Mouse (Mus musculus): ENCODE results near the gene Otud7b. TPM values are rescaled to one million over a fixed set of nuclear protein-coding genes. Genes with fewer than 3 reads are reported as not detected.
"Not testable (repeated sequence)": the region's sequence is repeated elsewhere in the genome, so short reads cannot be mapped to it uniquely, and the experiment has no call there.

Otud7b gene
- total RNA-seq, 2 experiments from 2014 or later = 33.3 to 33.4 TPM

- TF ChIP-seq CTCF (IDR thresholded peaks at IDR 0.05) = no peak
- H3K4me3 ChIP-seq = no peak overlapping the region
- intact Hi-C loops (cut with DNase I) = no loop called here
- no peak for DNase-seq (ENCODE audit: extremely low spot score in 1 of 2, low spot score in 2 of 2)
- no peak overlapping the region for H3K27ac ChIP-seq
These were observed 90.6 kb downstream of the Otud7b start for GRCm38 (mm10) chr3:96194966-96195365.

GRCm38 (mm10) chr3:96195616-96196313 is 91.4 kb downstream of the Otud7b start:
- intact Hi-C loops (cut with DNase I) = no loop called here
- no peak for DNase-seq (ENCODE audit: extremely low spot score in 1 of 2, low spot score in 2 of 2)
- Histone ChIP-seq H3K4me3 (no peak overlapping the region), H3K27ac (no peak overlapping the region)
- TF ChIP-seq CTCF (IDR thresholded peaks at IDR 0.05) = peak; percentile 41

GRCm38 (mm10) chr3:96196437-96197128 is 92.3 kb downstream of the Otud7b start:
- Histone ChIP-seq H3K27ac (peak overlapping the region; percentile 95), H3K4me3 (peak overlapping the region; percentile 57)
- intact Hi-C loops (cut with DNase I) = no loop called here
- TF ChIP-seq CTCF (IDR thresholded peaks at IDR 0.05) = no peak
- DNase-seq (ENCODE audit: extremely low spot score in 1 of 2, low spot score in 2 of 2) = no peak

GRCm38 (mm10) chr3:96197129-96197749 is 92.9 kb downstream of the Otud7b start:
- intact Hi-C loops (cut with DNase I) = no loop called here
- TF ChIP-seq CTCF (IDR thresholded peaks at IDR 0.05) = no peak; the same call in 1 of the 2 replicates
- peak overlapping the region; percentile 95 for H3K27ac ChIP-seq
- peak overlapping the region; percentile 57 for H3K4me3 ChIP-seq
- peak; percentile 90 to 91 for DNase-seq (ENCODE audit: extremely low spot score in 1 of 2, low spot score in 2 of 2)

GRCm38 (mm10) chr3:96198181-96198580 is 93.9 kb downstream of the Otud7b start:
- H3K27ac ChIP-seq = no peak overlapping the region; the same call in 1 of the 2 replicates
- no peak for TF ChIP-seq CTCF (IDR thresholded peaks at IDR 0.05)
- peak overlapping the region; percentile 57; the same call in 1 of the 2 replicates for H3K4me3 ChIP-seq
- intact Hi-C loops (cut with DNase I) = no loop called here
- no peak for DNase-seq (ENCODE audit: extremely low spot score in 1 of 2, low spot score in 2 of 2)

- DNase-seq (ENCODE audit: extremely low spot score in 1 of 2, low spot score in 2 of 2); intact Hi-C loops (cut with DNase I); H3K27ac ChIP-seq; H3K4me3 ChIP-seq: not testable (repeated sequence)
These were observed 94.4 kb downstream of the Otud7b start for GRCm38 (mm10) chr3:96198601-96199251.

- intact Hi-C loops (cut with DNase I) = no loop called here
- H3K4me3 ChIP-seq = no peak overlapping the region
- DNase-seq (ENCODE audit: extremely low spot score in 1 of 2, low spot score in 2 of 2) = no peak
- no peak for TF ChIP-seq CTCF (IDR thresholded peaks at IDR 0.05)
- no peak overlapping the region for H3K27ac ChIP-seq
These were observed 95.4 kb downstream of the Otud7b start for GRCm38 (mm10) chr3:96199731-96200130.

- Histone ChIP-seq H3K4me3 (no peak overlapping the region), H3K27ac (no peak overlapping the region)
- intact Hi-C loops (cut with DNase I) = no loop called here
- TF ChIP-seq CTCF (IDR thresholded peaks at IDR 0.05) = peak; percentile 17
- no peak for DNase-seq (ENCODE audit: extremely low spot score in 1 of 2, low spot score in 2 of 2)
These were observed 103.5 kb downstream of the Otud7b start for GRCm38 (mm10) chr3:96207819-96208218.

GRCm38 (mm10) chr3:96209242-96209641 is 104.9 kb downstream of the Otud7b start:
- no peak for DNase-seq (ENCODE audit: extremely low spot score in 1 of 2, low spot score in 2 of 2)
- intact Hi-C loops (cut with DNase I) = no loop called here
- no peak overlapping the region for H3K27ac ChIP-seq
- TF ChIP-seq CTCF (IDR thresholded peaks at IDR 0.05) = peak; percentile 34
- no peak overlapping the region for H3K4me3 ChIP-seq

Other genes with a start within 250 kb of the Otud7b start
- gene Prpf3, start 248.6 kb upstream of the Otud7b start, total RNA-seq (2021) = 10 to 100 TPM; 37.2 to 37.8 TPM
- 100 to 1,000 TPM; 148 to 150 TPM for gene Mrps21, start 233.0 kb upstream of the Otud7b start, total RNA-seq (2021)
- 10 to 100 TPM; 15.9 to 23.8 TPM for gene Ciart, start 222.3 kb upstream of the Otud7b start, total RNA-seq (2021)
- 1 to 10 TPM; 3.3 to 5.4 TPM for gene BC028528, start 212.5 kb upstream of the Otud7b start, total RNA-seq (2021)
- 10 to 100 TPM; 68.2 to 72.9 TPM for gene Aph1a, start 210.6 kb upstream of the Otud7b start, total RNA-seq (2021)
- 1 to 10 TPM; 6.8 to 8.2 TPM for gene Car14, start 199.8 kb upstream of the Otud7b start, total RNA-seq (2021)
- gene Anp32e, start 175.3 kb upstream of the Otud7b start, total RNA-seq (2021) = 10 to 100 TPM; 82.7 to 98.9 TPM
- 10 to 100 TPM; 73.5 to 86.9 TPM for gene Plekho1, start 108.5 kb upstream of the Otud7b start, total RNA-seq (2021)
- gene Vps45, start 46.1 kb upstream of the Otud7b start, total RNA-seq (2021) = 10 to 100 TPM; 38.3 to 45.9 TPM
- 1 to 10 TPM; 7.3 to 8.1 TPM for gene Mtmr11, start 57.5 kb downstream of the Otud7b start, total RNA-seq (2021)
- gene Sf3b4, start 67.8 kb downstream of the Otud7b start, total RNA-seq (2021) = 10 to 100 TPM; 44.0 to 45.5 TPM
- 100 to 1,000 TPM; 408 TPM for gene Sv2a, start 76.6 kb downstream of the Otud7b start, total RNA-seq (2021)
- gene Bola1, start 115.2 kb downstream of the Otud7b start, total RNA-seq (2021) = 10 to 100 TPM; 14.8 to 15.1 TPM
- gene Hist2h2ab, start 115.3 kb downstream of the Otud7b start, total RNA-seq (2021) = 10 to 100 TPM; 10.4 to 10.8 TPM
- 10 to 100 TPM; 20.6 to 30.5 TPM for gene Hist2h2ac, start 116.4 kb downstream of the Otud7b start, total RNA-seq (2021)
- 1 to 10 TPM; 5.4 to 5.6 TPM for gene Hist2h2be, start 116.6 kb downstream of the Otud7b start, total RNA-seq (2021)
- gene Hist2h3c2, start 134.6 kb downstream of the Otud7b start, total RNA-seq (2021) = 1 to 10 TPM; 5.7 to 6.8 TPM
- 100 to 1,000 TPM; 156 to 184 TPM for gene Hist2h2aa2, start 135.7 kb downstream of the Otud7b start, total RNA-seq (2021)
- 10 to 100 TPM in 1 of 2 experiments, not detected in 1; 19.2 TPM for gene Hist2h2aa1, start 141.0 kb downstream of the Otud7b start, total RNA-seq (2021)
- not detected for gene Hist2h3c1, start 142.2 kb downstream of the Otud7b start, total RNA-seq (2021)
- 10 to 100 TPM; 26.8 to 31.9 TPM for gene Hist2h4, start 158.8 kb downstream of the Otud7b start, total RNA-seq (2021)
- gene Hist2h3b, start 164.1 kb downstream of the Otud7b start, total RNA-seq (2021) = 10 to 100 TPM; 32.7 to 45.5 TPM
- gene Hist2h2bb, start 165.2 kb downstream of the Otud7b start, total RNA-seq (2021) = 100 to 1,000 TPM; 136 to 154 TPM
- 1 to 10 TPM; 2.0 to 2.7 TPM for gene Fcgr1, start 189.4 kb downstream of the Otud7b start, total RNA-seq (2021)